Mouse (Mus musculus): ENCODE results near the gene Fars2. TPM values are rescaled to one million over a fixed set of nuclear protein-coding genes. Genes with fewer than 3 reads are reported as not detected.

Fars2 gene
- total and polyA plus RNA-seq, 2 experiments from 2014 or later, result 54.8 to 78.9 TPM

DNA sequence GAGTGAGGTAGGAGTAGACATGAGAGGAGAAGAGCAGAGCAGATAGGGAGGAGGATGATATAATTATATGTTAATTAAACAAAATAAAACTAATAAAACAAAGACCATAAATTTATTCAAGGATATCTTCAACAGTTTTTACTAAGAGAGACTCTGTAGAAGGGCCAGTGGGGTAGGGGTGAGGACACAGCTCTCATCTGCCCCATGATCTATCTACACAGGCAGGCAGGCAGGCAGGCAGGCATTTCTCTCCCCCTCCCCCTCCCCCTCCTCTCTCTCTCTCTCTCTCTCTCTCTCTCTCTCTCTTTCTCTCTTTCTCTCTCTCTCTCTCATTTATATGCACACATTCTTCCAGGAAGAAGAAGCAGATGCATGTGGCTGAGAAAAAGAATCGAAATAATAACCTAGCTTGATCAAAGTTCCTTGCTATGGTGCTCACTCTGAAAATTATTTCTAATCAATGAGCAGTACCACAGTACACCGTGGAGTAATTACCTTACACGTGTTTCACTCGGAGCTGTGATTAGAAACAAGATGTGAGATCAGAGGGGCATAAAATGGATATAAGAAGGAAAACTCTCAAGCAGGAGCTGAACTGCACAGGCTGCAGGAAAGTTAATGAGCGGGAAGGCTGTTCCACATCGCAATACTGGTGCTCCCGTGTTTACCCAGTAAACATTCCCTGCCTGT lies 312.4 kb downstream of the Fars2 start:
- no peak for DNase-seq (ENCODE audit: low spot score)
- Histone ChIP-seq H3K4me2 (ENCODE audit: low read depth, low read length) (no peak overlapping the region), H3K27ac (ENCODE audit: low read depth) (no peak overlapping the region), H3K9ac (replicated peaks; ENCODE audit: low read depth, low read length) (no peak overlapping the region), H3K4me3 (ENCODE audit: low read depth, low read length) (no peak overlapping the region), H3K27me3 (ENCODE audit: control insufficient read depth, insufficient read depth, low read length) (no peaks in the 10 kb centered on the region), H3K4me1 (ENCODE audit: control insufficient read depth, insufficient read depth) (no peaks in the 10 kb centered on the region), H3K9me3 (replicated peaks; ENCODE audit: control insufficient read depth, low read length) (no peaks in the 10 kb centered on the region), H3K36me3 (replicated peaks; ENCODE audit: control insufficient read depth, insufficient read depth, low read length) (no peaks in the 10 kb centered on the region)
- TF ChIP-seq CTCF (IDR thresholded peaks at IDR 0.05; ENCODE audit: low read depth), result no peak
- TF ChIP-seq EP300 (IDR thresholded peaks at IDR 0.05; ENCODE audit: low read depth), result no peak
- no peak for ATAC-seq (ENCODE audit: insufficient read depth, low read depth)
- WGBS, result 74% methylated on average over 7 of the region's 7 CpGs

DNA sequence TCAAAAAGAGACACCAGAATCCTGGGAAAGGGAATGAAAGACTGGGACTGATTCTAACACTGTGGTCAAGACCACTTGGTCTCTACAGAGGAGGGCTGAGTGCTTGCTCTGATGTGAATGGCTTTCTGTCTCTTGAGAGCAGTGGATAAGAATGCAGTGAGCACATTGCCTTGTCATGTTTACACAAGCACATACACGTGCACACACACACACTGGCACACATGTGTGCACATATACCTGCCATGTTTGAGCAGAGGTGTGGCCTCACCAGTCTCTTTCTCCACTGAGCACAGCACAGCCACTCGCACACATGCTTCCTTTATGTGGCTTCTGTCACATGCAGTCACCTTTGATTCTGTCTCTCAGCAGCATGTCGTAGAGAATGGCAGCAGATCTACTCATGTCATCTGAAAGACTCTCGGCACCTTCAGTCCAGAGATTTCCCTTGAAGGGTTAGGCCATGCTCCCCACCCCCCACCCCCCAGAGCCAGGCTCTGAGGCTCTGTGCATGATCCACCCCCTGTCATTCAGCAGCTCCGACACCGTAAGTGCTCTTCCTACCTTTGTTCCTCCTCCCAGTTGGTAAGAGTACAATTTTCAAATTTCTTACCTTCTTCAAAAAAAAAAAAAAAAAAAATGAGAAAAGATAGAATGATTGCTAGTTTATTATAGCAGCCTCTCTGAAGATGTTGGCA lies 313.4 kb downstream of the Fars2 start:
- no peaks in the 10 kb centered on the region for H3K4me1 ChIP-seq (ENCODE audit: control insufficient read depth, insufficient read depth)
- TF ChIP-seq EP300 (IDR thresholded peaks at IDR 0.05; ENCODE audit: low read depth) (no peak), CTCF (IDR thresholded peaks at IDR 0.05; ENCODE audit: low read depth) (no peak)
- H3K4me2 ChIP-seq (ENCODE audit: low read depth, low read length), result no peak overlapping the region
- H3K36me3 ChIP-seq (replicated peaks; ENCODE audit: control insufficient read depth, insufficient read depth, low read length), result no peaks in the 10 kb centered on the region
- WGBS, result 62% methylated on average over 6 of the region's 6 CpGs
- H3K9me3 ChIP-seq (replicated peaks; ENCODE audit: control insufficient read depth, low read length), result no peaks in the 10 kb centered on the region
- ATAC-seq (ENCODE audit: insufficient read depth, low read depth) (no peak), DNase-seq (ENCODE audit: low spot score) (no peak)
- H3K4me3 ChIP-seq (ENCODE audit: low read depth, low read length), result no peak overlapping the region
- no peak overlapping the region for H3K9ac ChIP-seq (replicated peaks; ENCODE audit: low read depth, low read length)
- no peak overlapping the region for H3K27ac ChIP-seq (ENCODE audit: low read depth)
- no peaks in the 10 kb centered on the region for H3K27me3 ChIP-seq (ENCODE audit: control insufficient read depth, insufficient read depth, low read length)

GRCm38 (mm10) chr13:36431974-36432518 lies 314.8 kb downstream of the Fars2 start:
- H3K27me3 ChIP-seq (ENCODE audit: control insufficient read depth, insufficient read depth, low read length), result no peaks in the 10 kb centered on the region
- no peaks in the 10 kb centered on the region for H3K4me1 ChIP-seq (ENCODE audit: control insufficient read depth, insufficient read depth)
- H3K4me3 ChIP-seq (ENCODE audit: low read depth, low read length), result no peak overlapping the region
- H3K9ac ChIP-seq (replicated peaks; ENCODE audit: low read depth, low read length), result no peak overlapping the region
- H3K27ac ChIP-seq (ENCODE audit: low read depth), result no peak overlapping the region
- no peaks in the 10 kb centered on the region for H3K36me3 ChIP-seq (replicated peaks; ENCODE audit: control insufficient read depth, insufficient read depth, low read length)
- WGBS, result 79% methylated on average over 8 of the region's 8 CpGs
- no peak for ATAC-seq (ENCODE audit: insufficient read depth, low read depth)
- no peaks in the 10 kb centered on the region for H3K9me3 ChIP-seq (replicated peaks; ENCODE audit: control insufficient read depth, low read length)
- H3K4me2 ChIP-seq (ENCODE audit: low read depth, low read length), result no peak overlapping the region
- TF ChIP-seq CTCF (IDR thresholded peaks at IDR 0.05; ENCODE audit: low read depth) (no peak), EP300 (IDR thresholded peaks at IDR 0.05; ENCODE audit: low read depth) (no peak)
- DNase-seq (ENCODE audit: low spot score), result no peak

DNA sequence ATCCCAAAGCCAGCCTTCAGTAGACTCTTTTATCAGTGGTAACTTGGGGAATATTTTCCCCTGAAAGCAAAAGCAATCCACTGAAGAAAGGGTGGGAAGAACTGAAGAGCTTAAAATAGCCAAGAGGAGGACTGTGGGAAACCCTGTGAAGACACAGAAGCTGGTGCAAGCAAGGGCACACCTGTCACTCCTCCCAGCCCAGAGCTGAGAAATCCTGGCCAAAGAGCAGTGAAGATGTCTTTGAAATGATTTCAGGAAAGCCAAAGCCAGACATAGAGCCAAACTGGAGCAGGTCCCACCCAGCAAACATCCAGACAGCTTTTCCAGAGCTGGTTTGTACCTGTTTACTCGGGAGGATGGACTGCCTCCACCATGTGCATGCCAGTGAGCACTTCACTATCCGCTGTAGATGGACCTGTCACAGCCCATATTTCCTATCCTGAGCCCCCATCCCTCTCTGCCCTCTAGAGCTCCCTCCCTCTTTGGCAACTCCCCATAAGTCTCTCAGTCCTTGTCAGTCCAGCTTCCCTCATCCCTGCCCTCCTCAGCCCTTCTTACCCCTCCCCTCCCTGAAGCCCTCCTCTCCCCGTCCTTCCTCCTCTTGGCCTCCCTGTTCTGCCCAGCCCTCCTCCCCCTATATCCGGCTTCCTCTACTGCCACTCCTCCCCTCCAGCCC lies 327.7 kb downstream of the Fars2 start:
- no peak overlapping the region for H3K4me3 ChIP-seq (ENCODE audit: low read depth, low read length)
- TF ChIP-seq CTCF (IDR thresholded peaks at IDR 0.05; ENCODE audit: low read depth) (no peak), EP300 (IDR thresholded peaks at IDR 0.05; ENCODE audit: low read depth) (no peak)
- H3K9me3 ChIP-seq (replicated peaks; ENCODE audit: control insufficient read depth, low read length), result no peaks in the 10 kb centered on the region
- H3K36me3 ChIP-seq (replicated peaks; ENCODE audit: control insufficient read depth, insufficient read depth, low read length), result no peaks in the 10 kb centered on the region
- H3K4me2 ChIP-seq (ENCODE audit: low read depth, low read length), result no peak overlapping the region
- H3K27ac ChIP-seq (ENCODE audit: low read depth), result no peak overlapping the region
- WGBS, result 53% methylated on average over 4 of the region's 4 CpGs
- H3K27me3 ChIP-seq (ENCODE audit: control insufficient read depth, insufficient read depth, low read length), result no peaks in the 10 kb centered on the region
- no peak overlapping the region for H3K9ac ChIP-seq (replicated peaks; ENCODE audit: low read depth, low read length)
- DNase-seq (ENCODE audit: low spot score) (no peak), ATAC-seq (ENCODE audit: insufficient read depth, low read depth) (no peak; the same call in 1 of the 2 replicates)
- H3K4me1 ChIP-seq (ENCODE audit: control insufficient read depth, insufficient read depth), result no peaks in the 10 kb centered on the region

DNA sequence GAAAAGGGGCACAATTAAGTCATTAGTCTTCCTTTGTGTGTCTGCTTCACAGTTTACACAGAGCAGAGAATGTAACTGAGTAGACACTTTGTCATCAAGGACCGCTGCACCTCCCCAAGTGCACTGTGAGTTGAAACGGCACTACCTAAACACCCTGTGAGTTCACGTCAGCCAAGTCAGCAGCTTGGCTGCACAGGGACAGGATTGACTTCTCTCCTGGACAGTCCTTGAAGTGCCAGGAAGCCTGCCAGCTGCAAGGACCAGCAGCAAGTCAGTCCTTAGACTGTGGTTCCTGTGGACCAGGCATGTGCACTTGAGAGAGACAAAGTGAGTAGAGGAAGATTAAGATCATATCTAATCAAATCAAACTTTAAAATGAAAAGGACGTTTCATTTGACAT lies 330.7 kb downstream of the Fars2 start:
- no peaks in the 10 kb centered on the region for H3K36me3 ChIP-seq (replicated peaks; ENCODE audit: control insufficient read depth, insufficient read depth, low read length)
- no peaks in the 10 kb centered on the region for H3K27me3 ChIP-seq (ENCODE audit: control insufficient read depth, insufficient read depth, low read length)
- H3K4me2 ChIP-seq (ENCODE audit: low read depth, low read length), result no peak overlapping the region
- DNase-seq (ENCODE audit: low spot score) (no peak), ATAC-seq (ENCODE audit: insufficient read depth, low read depth) (no peak)
- H3K4me3 ChIP-seq (ENCODE audit: low read depth, low read length), result no peak overlapping the region
- TF ChIP-seq CTCF (IDR thresholded peaks at IDR 0.05; ENCODE audit: low read depth) (no peak), EP300 (IDR thresholded peaks at IDR 0.05; ENCODE audit: low read depth) (no peak)
- WGBS, result 57% methylated on average over 4 of the region's 4 CpGs
- H3K9me3 ChIP-seq (replicated peaks; ENCODE audit: control insufficient read depth, low read length), result no peaks in the 10 kb centered on the region
- H3K4me1 ChIP-seq (ENCODE audit: control insufficient read depth, insufficient read depth), result no peaks in the 10 kb centered on the region
- no peak overlapping the region for H3K9ac ChIP-seq (replicated peaks; ENCODE audit: low read depth, low read length)
- no peak overlapping the region for H3K27ac ChIP-seq (ENCODE audit: low read depth)

Measured in heart, postnatal 0 days (tissue).